Mouse (Mus musculus) adrenal gland, postnatal 36 days (tissue): ENCODE measurements around the gene Nek5. TPM values are rescaled to one million over a fixed set of nuclear protein-coding genes. Genes with fewer than 3 reads are reported as not detected.

ENCODE experiments used
- total RNA-seq, 2 experiments: library from RNA; stranded (reverse); gene quantifications; 2 replicates each; pipeline ENCODE4 v1.2.3; 2021

The Nek5 gene
- total RNA-seq, 2 experiments from 2014 or later = 5.9 to 7.4 TPM

Other genes with a start within 250 kb of the Nek5 start
- not detected for gene Defb9, start 239.6 kb downstream of the Nek5 start, total RNA-seq
- not detected for gene Defb11, start 218.6 kb downstream of the Nek5 start, total RNA-seq
- not detected for gene Defb15, start 192.3 kb downstream of the Nek5 start, total RNA-seq
- gene Defb35, start 186.7 kb downstream of the Nek5 start, total RNA-seq = not detected
- gene Defb13, start 178.3 kb downstream of the Nek5 start, total RNA-seq = not detected
- gene Fam90a1a, start 166.3 kb downstream of the Nek5 start, total RNA-seq = not detected
- not detected for gene Ccdc70, start 155.3 kb downstream of the Nek5 start, total RNA-seq
- gene Atp7b, start 64.7 kb downstream of the Nek5 start, total RNA-seq = 1 to 10 TPM in 1 of 2 experiments, under 1 TPM in 1; 0.76 to 1.4 TPM
- gene Alg11, start 64.3 kb downstream of the Nek5 start, total RNA-seq = 10 to 100 TPM; 40.6 to 43.2 TPM
- gene Nek3, start 41.4 kb upstream of the Nek5 start, total RNA-seq = 1 to 10 TPM; 4.6 to 4.9 TPM
- 1 to 10 TPM; 5.2 to 5.6 TPM for gene Ckap2, start 60.8 kb upstream of the Nek5 start, total RNA-seq
- 10 to 100 TPM; 37.5 to 40.4 TPM for gene Vps36, start 67.8 kb upstream of the Nek5 start, total RNA-seq
- gene Thsd1, start 102.3 kb upstream of the Nek5 start, total RNA-seq = 1 to 10 TPM; 2.8 to 3.2 TPM
- gene Tpte, start 158.4 kb upstream of the Nek5 start, total RNA-seq = not detected